Mouse (Mus musculus): ENCODE measurements around the gene Dync1h1.

GRCm38 (mm10) chr12:110599791-110600190, 1.5 kb upstream of the Dync1h1 start:
- TF ChIP-seq CTCF (IDR thresholded peaks at IDR 0.05; ENCODE audit: low read depth): no peak
- TF ChIP-seq EP300 (IDR thresholded peaks at IDR 0.05; ENCODE audit: low read depth): no peak

Data from liver, embryonic 14.5 days (tissue).